Mouse (Mus musculus) layer of hippocampus, postnatal 14 days (tissue): ENCODE measurements at regions not wholly inside any gene's neighbourhood (a gene's known extent, or its start where the extent isn't known, plus 50 kb on each side); places are given as distances from the start of the nearest gene placed in this dataset.

ENCODE experiments used
- DNase-seq, 2 experiments: peaks; one replicate each; pipeline ENCODE4 v3.0.0; 2021 to 2022; ENCODE audit warnings: low spot score in 2 of 2, mixed read lengths in 1 of 2

GRCm38 (mm10) chr5:24237201-24237600, 72.4 kb downstream of the Nupl2 start:
- DNase-seq = no peak

DNA sequence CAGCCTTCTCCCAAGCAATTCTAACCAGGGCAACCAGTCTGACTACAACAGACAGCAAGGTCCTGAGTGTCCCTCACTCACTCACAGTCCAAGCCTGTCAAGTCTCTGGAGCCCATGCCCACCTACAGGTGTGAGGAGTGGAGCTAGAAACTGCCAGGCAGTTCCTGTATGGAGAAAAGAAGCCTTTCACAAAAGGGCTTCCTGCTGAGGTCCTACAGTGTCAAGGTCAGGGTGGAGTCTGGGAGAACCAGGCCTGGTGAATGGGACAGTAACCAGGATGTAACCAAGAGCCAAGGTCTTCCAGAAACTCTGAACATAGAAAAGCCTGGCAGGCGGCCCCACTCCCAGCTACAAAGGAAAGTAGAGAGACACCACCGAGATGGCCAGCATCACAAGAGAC, 74.2 kb downstream of the Nupl2 start:
- DNase-seq = no peak

DNA sequence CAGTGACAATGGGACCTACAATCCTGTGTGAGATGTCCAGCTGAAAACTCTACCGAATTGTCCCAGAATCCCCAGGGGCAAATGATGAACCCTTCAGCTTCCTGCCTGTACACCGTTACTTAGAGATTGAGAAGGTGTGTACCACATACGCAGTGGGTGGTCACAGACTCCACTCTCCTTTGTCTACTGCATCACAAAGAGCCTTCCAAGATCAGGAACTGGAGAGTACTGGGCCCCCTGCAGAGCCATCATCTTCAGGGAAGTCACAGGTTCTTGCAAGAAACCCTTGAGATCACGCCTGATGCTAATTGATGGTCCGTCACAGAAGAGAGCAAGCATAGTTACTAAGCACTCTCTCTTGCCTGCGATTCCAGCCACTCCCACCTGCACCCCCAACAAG, 79.4 kb downstream of the Nupl2 start:
- DNase-seq = no peak

DNA sequence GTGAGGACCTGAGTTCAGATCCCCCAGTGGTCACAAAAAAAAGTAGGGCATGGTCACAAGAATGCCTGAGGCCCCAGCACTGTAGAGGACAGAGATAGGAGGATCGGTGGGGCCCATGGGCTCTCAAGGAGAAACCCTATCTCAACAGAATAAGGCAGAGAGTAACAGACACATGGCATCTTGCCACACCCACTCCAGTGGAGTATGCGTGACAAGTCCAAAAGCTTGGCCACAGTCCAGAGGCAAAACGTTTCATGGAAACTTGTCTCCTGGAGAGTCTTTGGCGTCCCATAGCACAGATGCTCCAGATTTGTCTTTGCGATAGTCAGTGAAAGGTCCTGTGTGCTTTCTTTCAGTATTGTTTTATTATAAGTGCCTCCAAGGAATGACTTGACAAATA, 90.7 kb downstream of the Nupl2 start:
- DNase-seq = no peak

DNA sequence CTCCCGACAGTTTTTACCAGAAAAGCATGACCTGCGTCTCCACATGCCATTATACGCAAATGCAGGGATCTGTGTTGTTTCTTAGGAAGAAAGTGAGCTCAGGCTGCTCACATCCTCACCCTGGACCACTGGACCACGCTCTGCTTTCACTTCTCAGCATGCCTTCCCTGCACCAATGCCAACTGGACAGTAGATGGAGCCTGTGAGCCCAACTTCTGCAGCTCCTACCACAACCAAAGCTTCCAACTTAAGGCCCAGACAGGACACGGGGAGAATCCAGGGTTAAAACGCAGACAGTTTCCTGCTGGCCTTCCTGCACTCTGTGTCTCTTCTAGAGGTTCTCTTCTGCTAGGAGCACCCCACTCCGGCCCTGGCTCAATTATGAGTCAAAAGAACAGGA, 90.3 kb downstream of the Kcnh2 start:
- peak; percentile 72 to 73 for DNase-seq

- DNase-seq = no peak
Measured at GRCm38 (mm10) chr5:24262146-24262545, 89.3 kb downstream of the Kcnh2 start.

GRCm38 (mm10) chr5:24264151-24264550, 87.3 kb downstream of the Kcnh2 start:
- DNase-seq = no peak

GRCm38 (mm10) chr5:24265431-24265830, 86.0 kb downstream of the Kcnh2 start:
- no peak for DNase-seq

GRCm38 (mm10) chr5:24266344-24267295, 84.8 kb downstream of the Kcnh2 start:
- peak; percentile 79 to 86 for DNase-seq
